Mouse (Mus musculus): Measurements from ENCODE around the gene Trpc2. TPM values are rescaled to one million over a fixed set of nuclear protein-coding genes. Genes with fewer than 3 reads are reported as not detected.
"Not testable (repeated sequence)": the region's sequence is repeated elsewhere in the genome, so short reads cannot be mapped to it uniquely, and the experiment has no call there.

Gene Trpc2
- 0.56 TPM in 1 of 2 replicates, not detected in the other for polyA plus RNA-seq (2015; fragmentation: Nextera tagmentation; extraction: Ambion mirVana)

GRCm38 (mm10) chr7:102082816-102083215 is at the start of gene Trpc2:
Trpc2 (plus strand) TSS chr7:102083116.
- Histone ChIP-seq H3K4me3 (no peak within 1 kb of the TSS), H3K27me3 (no peaks in the 10 kb centered on the region), H3K27ac (no peak within 1 kb of the TSS), H3K4me1 (no peaks in the 10 kb centered on the region), H3K4me2 (no peak within 1 kb of the TSS), H3K9ac (0 out of 2 replicates have a peak within 1 kb of the TSS, but pooled peaks have one; percentile 52), H3K9me3 (no peaks in the 10 kb centered on the region), H3K36me3 (peaks cover 81% of the 10 kb centered on the region)
- whole genome bisulfite sequencing, result 61% methylated on average over 5 of the region's 5 CpGs
- no peak for ATAC-seq (ENCODE audit: insufficient number of reproducible peaks, insufficient read depth, low FRiP score, low TSS enrichment, low read depth)

GRCm38 (mm10) chr7:102034904-102035303 is 48.0 kb upstream of the Trpc2 start:
- WGBS, result 88% methylated on average over 1 of the region's 1 CpGs
- Histone ChIP-seq H3K27me3 (no peaks in the 10 kb centered on the region), H3K4me2 (no peak overlapping the region), H3K27ac (no peak overlapping the region), H3K36me3 (peaks cover 98% of the 10 kb centered on the region), H3K9ac (no peak overlapping the region), H3K4me3 (no peak overlapping the region), H3K9me3 (no peaks in the 10 kb centered on the region), H3K4me1 (no peaks in the 10 kb centered on the region)
- ATAC-seq (ENCODE audit: insufficient number of reproducible peaks, insufficient read depth, low FRiP score, low TSS enrichment, low read depth), result no peak

GRCm38 (mm10) chr7:102035534-102035933 is 47.4 kb upstream of the Trpc2 start:
- H3K27ac ChIP-seq, result no peak overlapping the region
- H3K27me3 ChIP-seq, result no peaks in the 10 kb centered on the region
- 89% methylated on average over 2 of the region's 2 CpGs for WGBS
- no peak overlapping the region for H3K4me3 ChIP-seq
- peaks cover 99% of the 10 kb centered on the region for H3K36me3 ChIP-seq
- no peaks in the 10 kb centered on the region for H3K4me1 ChIP-seq
- H3K9me3 ChIP-seq, result no peaks in the 10 kb centered on the region
- no peak for ATAC-seq (ENCODE audit: insufficient number of reproducible peaks, insufficient read depth, low FRiP score, low TSS enrichment, low read depth)
- no peak overlapping the region for H3K9ac ChIP-seq
- no peak overlapping the region for H3K4me2 ChIP-seq

- no peak overlapping the region for H3K4me2 ChIP-seq
- H3K27me3 ChIP-seq, result no peaks in the 10 kb centered on the region
- peaks cover 95% of the 10 kb centered on the region for H3K36me3 ChIP-seq
- ATAC-seq (ENCODE audit: insufficient number of reproducible peaks, insufficient read depth, low FRiP score, low TSS enrichment, low read depth), result no peak
- H3K9ac ChIP-seq, result no peak overlapping the region
- H3K27ac ChIP-seq, result no peak overlapping the region
- WGBS, result 91% methylated on average over 3 of the region's 3 CpGs
- H3K9me3 ChIP-seq, result no peaks in the 10 kb centered on the region
- H3K4me3 ChIP-seq, result no peak overlapping the region
- no peaks in the 10 kb centered on the region for H3K4me1 ChIP-seq
These were observed 45.6 kb upstream of the Trpc2 start for GRCm38 (mm10) chr7:102037318-102037717.

- Histone ChIP-seq H3K4me1 (no peaks in the 10 kb centered on the region), H3K9ac (no peak overlapping the region), H3K4me3 (no peak overlapping the region), H3K27me3 (no peaks in the 10 kb centered on the region), H3K9me3 (no peaks in the 10 kb centered on the region), H3K27ac (no peak overlapping the region), H3K4me2 (no peak overlapping the region), H3K36me3 (peaks cover 50% of the 10 kb centered on the region)
- ATAC-seq (ENCODE audit: insufficient number of reproducible peaks, insufficient read depth, low FRiP score, low TSS enrichment, low read depth), result no peak
- WGBS, result 73% methylated on average over 2 of the region's 2 CpGs
These were observed 40.6 kb upstream of the Trpc2 start for GRCm38 (mm10) chr7:102042314-102042713.

- H3K27me3 ChIP-seq; H3K4me2 ChIP-seq; H3K9me3 ChIP-seq; H3K27ac ChIP-seq; ATAC-seq (ENCODE audit: insufficient number of reproducible peaks, insufficient read depth, low FRiP score, low TSS enrichment, low read depth); H3K4me1 ChIP-seq; H3K4me3 ChIP-seq; H3K9ac ChIP-seq: not testable (repeated sequence)
- peaks cover 27% of the 10 kb centered on the region for H3K36me3 ChIP-seq
These were observed 34.4 kb upstream of the Trpc2 start for GRCm38 (mm10) chr7:102048524-102048923.

- H3K36me3 ChIP-seq, result peaks cover 37% of the 10 kb centered on the region
- no peak for ATAC-seq (ENCODE audit: insufficient number of reproducible peaks, insufficient read depth, low FRiP score, low TSS enrichment, low read depth)
- 93% methylated on average over 3 of the region's 3 CpGs for WGBS
- no peak overlapping the region for H3K4me3 ChIP-seq
- H3K27me3 ChIP-seq, result no peaks in the 10 kb centered on the region
- no peak overlapping the region for H3K9ac ChIP-seq
- H3K4me1 ChIP-seq, result peaks cover 14% of the 10 kb centered on the region
- no peaks in the 10 kb centered on the region for H3K9me3 ChIP-seq
- H3K27ac ChIP-seq, result no peak overlapping the region
- no peak overlapping the region for H3K4me2 ChIP-seq
These were observed 21.6 kb upstream of the Trpc2 start for GRCm38 (mm10) chr7:102061353-102061752.

- WGBS, result 95% methylated on average over 1 of the region's 1 CpGs
- no peak overlapping the region for H3K9ac ChIP-seq
These were observed 20.7 kb upstream of the Trpc2 start for GRCm38 (mm10) chr7:102062203-102062602.

GRCm38 (mm10) chr7:102063891-102064290 is 19.0 kb upstream of the Trpc2 start:
- Histone ChIP-seq H3K36me3 (peaks cover 22% of the 10 kb centered on the region), H3K27ac (no peak overlapping the region), H3K4me1 (peaks cover 23% of the 10 kb centered on the region), H3K9me3 (no peaks in the 10 kb centered on the region), H3K9ac (no peak overlapping the region; the same call in 1 of the 2 replicates), H3K4me2 (peak overlapping the region; percentile 77), H3K27me3 (no peaks in the 10 kb centered on the region), H3K4me3 (peak overlapping the region; percentile 74)
- WGBS, result 80% methylated on average over 9 of the region's 9 CpGs
- ATAC-seq (ENCODE audit: insufficient number of reproducible peaks, insufficient read depth, low FRiP score, low TSS enrichment, low read depth), result no peak

More at GRCm38 (mm10) chr7:102062203-102062602, 20.7 kb upstream of the Trpc2 start:
- no peaks in the 10 kb centered on the region for H3K27me3 ChIP-seq
- no peak overlapping the region for H3K4me3 ChIP-seq
- peaks cover 29% of the 10 kb centered on the region for H3K36me3 ChIP-seq
- no peak overlapping the region for H3K4me2 ChIP-seq
- no peaks in the 10 kb centered on the region for H3K9me3 ChIP-seq
- H3K4me1 ChIP-seq, result peaks cover 20% of the 10 kb centered on the region
- no peak overlapping the region for H3K27ac ChIP-seq
- ATAC-seq (ENCODE audit: insufficient number of reproducible peaks, insufficient read depth, low FRiP score, low TSS enrichment, low read depth), result no peak

GRCm38 (mm10) chr7:102064655-102065045 is 18.3 kb upstream of the Trpc2 start:
- peak overlapping the region; percentile 74 for H3K4me3 ChIP-seq
- peaks cover 15% of the 10 kb centered on the region for H3K36me3 ChIP-seq
- no peaks in the 10 kb centered on the region for H3K27me3 ChIP-seq
- no peaks in the 10 kb centered on the region for H3K9me3 ChIP-seq
- peaks cover 23% of the 10 kb centered on the region for H3K4me1 ChIP-seq
- H3K4me2 ChIP-seq, result peak overlapping the region; percentile 77
- H3K9ac ChIP-seq, result peak overlapping the region; percentile 81
- no peak for ATAC-seq (ENCODE audit: insufficient number of reproducible peaks, insufficient read depth, low FRiP score, low TSS enrichment, low read depth)
- under 1% methylated on average over 9 of the region's 9 CpGs for WGBS
- peak overlapping the region; percentile 88 for H3K27ac ChIP-seq

GRCm38 (mm10) chr7:102065046-102065891 is 17.6 kb upstream of the Trpc2 start, which contains the start of the genes Rnf121, Xndc1 and Xntrpc:
Rnf121 (minus strand) TSS chr7:102065469.
Xndc1 (plus strand) TSS chr7:102065511.
Xntrpc (plus strand) TSS chr7:102065713.
- peak; percentile 98 for ATAC-seq (ENCODE audit: insufficient number of reproducible peaks, insufficient read depth, low FRiP score, low TSS enrichment, low read depth)
- peaks cover 23% of the 10 kb centered on the region for H3K4me1 ChIP-seq
- WGBS, result under 1% methylated on average over 56 of the region's 56 CpGs
- peak within 1 kb of the TSS; percentile 88 for H3K27ac ChIP-seq
- no peaks in the 10 kb centered on the region for H3K9me3 ChIP-seq
- 0 out of 2 replicates have a peak, but pooled peaks cover 16% of the 10 kb centered on the region for H3K36me3 ChIP-seq
- peak within 1 kb of the TSS; percentile 81 for H3K9ac ChIP-seq
- peak within 1 kb of the TSS; percentile 77 for H3K4me2 ChIP-seq
- H3K27me3 ChIP-seq, result no peaks in the 10 kb centered on the region
- H3K4me3 ChIP-seq, result peak within 1 kb of the TSS; percentile 74

- peak overlapping the region; percentile 77 for H3K4me2 ChIP-seq
- peak overlapping the region; percentile 74 for H3K4me3 ChIP-seq
- H3K27me3 ChIP-seq, result no peaks in the 10 kb centered on the region
- peaks cover 19% of the 10 kb centered on the region for H3K36me3 ChIP-seq
- 74% methylated on average over 6 of the region's 6 CpGs for WGBS
- H3K4me1 ChIP-seq, result peaks cover 23% of the 10 kb centered on the region
- peak overlapping the region; percentile 88 for H3K27ac ChIP-seq
- ATAC-seq (ENCODE audit: insufficient number of reproducible peaks, insufficient read depth, low FRiP score, low TSS enrichment, low read depth), result no peak
- H3K9ac ChIP-seq, result peak overlapping the region; percentile 81
- H3K9me3 ChIP-seq, result no peaks in the 10 kb centered on the region
These were observed 16.6 kb upstream of the Trpc2 start for GRCm38 (mm10) chr7:102066363-102066762.

Measured in embryonic facial prominence, embryonic 13.5 days (tissue).